26 mouse cellular contexts compared by ENCODE assay signal in genomic region chr5:66586236-66586745, GRCm38 (mm10). TPM values are rescaled to one million over a fixed set of nuclear protein-coding genes. Genes with fewer than 3 reads are reported as not detected.
DNase-seq lines count a peak whose midpoint lies in the region; ATAC-seq lines count a peak whose summit lies in the region.
"Had no signal": no experiment of that assay in that cellular context is flagged by ENCODE, and none has a peak within 500 bp of the region (broad histone marks: within the 10 kb centered on the region; RNA-seq: fewer than 3 reads in every experiment).

No protein-coding gene starts in this region.

- H3K4me3 ChIP-seq in forebrain, embryonic 11.5 days (ENCODE audit: low read depth, low read length): no peak overlapping the region
- H3K4me3 ChIP-seq in forebrain, embryonic 13.5 days: no peak overlapping the region
- no peak overlapping the region for H3K4me3 ChIP-seq in hindbrain, embryonic 14.5 days (replicated peaks; ENCODE audit: low read length)
- H3K4me3 ChIP-seq in hindbrain, embryonic 11.5 days (ENCODE audit: low read depth, low read length): no peak overlapping the region
- H3K4me3 ChIP-seq in midbrain, embryonic 15.5 days: no peak overlapping the region
- no peak overlapping the region for H3K4me3 ChIP-seq in midbrain, embryonic 11.5 days (ENCODE audit: low read depth, low read length)
- H3K4me3 ChIP-seq in neural tube, embryonic 15.5 days (replicated peaks): no peak overlapping the region
- H3K4me3 ChIP-seq: embryonic facial prominence, embryonic 12.5 days; heart, embryonic 12.5 days; left cerebral cortex, adult 2 months; limb, embryonic 10.5 days; liver, embryonic 15.5 days; lung, embryonic 15.5 days had no signal

- no peaks in the 10 kb centered on the region for H3K4me1 ChIP-seq in forebrain, embryonic 11.5 days (replicated peaks; ENCODE audit: control insufficient read depth, insufficient read depth, low read length)
- no peaks in the 10 kb centered on the region for H3K4me1 ChIP-seq in forebrain, embryonic 13.5 days
- 0 out of 2 replicates have a peak, but pooled peaks cover 3% of the 10 kb centered on the region for H3K4me1 ChIP-seq in hindbrain, embryonic 14.5 days (replicated peaks; ENCODE audit: control insufficient read depth, insufficient read depth, low read length)
- no peaks in the 10 kb centered on the region; the same call in 1 of the 2 replicates for H3K4me1 ChIP-seq in hindbrain, embryonic 11.5 days (replicated peaks; ENCODE audit: control insufficient read depth, insufficient read depth, low read length)
- H3K4me1 ChIP-seq in midbrain, embryonic 15.5 days: no peaks in the 10 kb centered on the region
- no peaks in the 10 kb centered on the region for H3K4me1 ChIP-seq in midbrain, embryonic 11.5 days (ENCODE audit: control insufficient read depth, insufficient read depth, low read length)
- peaks cover 21% of the 10 kb centered on the region for H3K4me1 ChIP-seq in neural tube, embryonic 15.5 days
- H3K4me1 ChIP-seq: liver, embryonic 15.5 days had no signal

- WGBS in forebrain, embryonic 11.5 days: 86% methylated on average over 6 of the region's 6 CpGs
- WGBS in forebrain, embryonic 13.5 days: 86% methylated on average over 6 of the region's 6 CpGs
- 68% methylated on average over 6 of the region's 6 CpGs for WGBS in hindbrain, embryonic 14.5 days
- WGBS in hindbrain, embryonic 11.5 days: 90% methylated on average over 6 of the region's 6 CpGs
- WGBS in midbrain, embryonic 15.5 days: 79% methylated on average over 6 of the region's 6 CpGs
- WGBS in midbrain, embryonic 11.5 days: 93% methylated on average over 6 of the region's 6 CpGs
- WGBS in neural tube, embryonic 15.5 days: 65% methylated on average over 6 of the region's 6 CpGs

- H3K9ac ChIP-seq in forebrain, embryonic 11.5 days (ENCODE audit: low read length): no peak overlapping the region
- no peak overlapping the region for H3K9ac ChIP-seq in forebrain, embryonic 13.5 days
- H3K9ac ChIP-seq in hindbrain, embryonic 14.5 days: no peak overlapping the region
- no peak overlapping the region for H3K9ac ChIP-seq in hindbrain, embryonic 11.5 days (ENCODE audit: low read depth, low read length)
- no peak overlapping the region for H3K9ac ChIP-seq in midbrain, embryonic 15.5 days
- no peak overlapping the region for H3K9ac ChIP-seq in midbrain, embryonic 11.5 days (ENCODE audit: low read length)
- H3K9ac ChIP-seq in neural tube, embryonic 15.5 days (replicated peaks): no peak overlapping the region
- H3K9ac ChIP-seq: embryonic facial prominence, embryonic 12.5 days; heart, embryonic 12.5 days; liver, embryonic 15.5 days; lung, embryonic 15.5 days had no signal

- no peak overlapping the region for H3K4me2 ChIP-seq in forebrain, embryonic 11.5 days (ENCODE audit: low read depth, low read length, severe bottlenecking)
- H3K4me2 ChIP-seq in forebrain, embryonic 13.5 days: no peak overlapping the region
- no peak overlapping the region for H3K4me2 ChIP-seq in hindbrain, embryonic 14.5 days (replicated peaks)
- H3K4me2 ChIP-seq in hindbrain, embryonic 11.5 days (replicated peaks; ENCODE audit: low read depth, low read length): no peak overlapping the region
- no peak overlapping the region for H3K4me2 ChIP-seq in midbrain, embryonic 15.5 days
- no peak overlapping the region for H3K4me2 ChIP-seq in midbrain, embryonic 11.5 days
- H3K4me2 ChIP-seq in neural tube, embryonic 15.5 days: no peak overlapping the region
- H3K4me2 ChIP-seq: embryonic facial prominence, embryonic 12.5 days; heart, embryonic 12.5 days; liver, embryonic 15.5 days; lung, embryonic 15.5 days had no signal

- no peaks in the 10 kb centered on the region for H3K27me3 ChIP-seq in forebrain, embryonic 11.5 days (ENCODE audit: control insufficient read depth, insufficient read depth, low read length)
- H3K27me3 ChIP-seq in forebrain, embryonic 13.5 days: no peaks in the 10 kb centered on the region
- no peaks in the 10 kb centered on the region for H3K27me3 ChIP-seq in hindbrain, embryonic 14.5 days (ENCODE audit: control insufficient read depth, insufficient read depth, low read length)
- H3K27me3 ChIP-seq in hindbrain, embryonic 11.5 days (ENCODE audit: control insufficient read depth, insufficient read depth, low read length): no peaks in the 10 kb centered on the region
- no peaks in the 10 kb centered on the region for H3K27me3 ChIP-seq in midbrain, embryonic 15.5 days (replicated peaks)
- no peaks in the 10 kb centered on the region for H3K27me3 ChIP-seq in midbrain, embryonic 11.5 days (ENCODE audit: control insufficient read depth, insufficient read depth, low read length)
- H3K27me3 ChIP-seq in neural tube, embryonic 15.5 days (replicated peaks): no peaks in the 10 kb centered on the region
- H3K27me3 ChIP-seq: embryonic facial prominence, embryonic 12.5 days; heart, embryonic 12.5 days; liver, embryonic 15.5 days; lung, embryonic 15.5 days had no signal

- no peak for ATAC-seq in forebrain, embryonic 11.5 days (replicated peaks; ENCODE audit: low FRiP score)
- no peak for ATAC-seq in forebrain, embryonic 13.5 days
- no peak for ATAC-seq in hindbrain, embryonic 14.5 days (ENCODE audit: low FRiP score)
- no peak for ATAC-seq in hindbrain, embryonic 11.5 days (ENCODE audit: low FRiP score)
- ATAC-seq in midbrain, embryonic 15.5 days (replicated peaks): no peak
- ATAC-seq in midbrain, embryonic 11.5 days (ENCODE audit: low FRiP score): no peak
- no peak for ATAC-seq in neural tube, embryonic 15.5 days (ENCODE audit: low FRiP score)

- H3K27ac ChIP-seq in forebrain, embryonic 11.5 days (ENCODE audit: low read depth, low read length): no peak overlapping the region
- no peak overlapping the region for H3K27ac ChIP-seq in forebrain, embryonic 13.5 days
- H3K27ac ChIP-seq in hindbrain, embryonic 14.5 days: peak overlapping the region; percentile 12; the same call in 1 of the 2 replicates
- H3K27ac ChIP-seq in hindbrain, embryonic 11.5 days (ENCODE audit: low read depth, low read length): no peak overlapping the region
- 0 out of 2 replicates have a peak overlapping the region, but pooled peaks have one; percentile 1 for H3K27ac ChIP-seq in midbrain, embryonic 15.5 days
- H3K27ac ChIP-seq in midbrain, embryonic 11.5 days (ENCODE audit: low read depth, low read length): no peak overlapping the region
- peak overlapping the region; percentile 33 for H3K27ac ChIP-seq in neural tube, embryonic 15.5 days (replicated peaks)
- H3K27ac ChIP-seq: embryonic facial prominence, embryonic 12.5 days; kidney, postnatal 0 days; left cerebral cortex, adult 2 months; limb, embryonic 10.5 days; liver, embryonic 15.5 days; lung, embryonic 15.5 days had no signal

- no peaks in the 10 kb centered on the region for H3K9me3 ChIP-seq in forebrain, embryonic 11.5 days (ENCODE audit: control insufficient read depth, low read length)
- no peaks in the 10 kb centered on the region for H3K9me3 ChIP-seq in forebrain, embryonic 13.5 days (replicated peaks)
- H3K9me3 ChIP-seq in hindbrain, embryonic 14.5 days (ENCODE audit: control insufficient read depth, low read length): no peaks in the 10 kb centered on the region
- H3K9me3 ChIP-seq in hindbrain, embryonic 11.5 days (ENCODE audit: control insufficient read depth, low read length): no peaks in the 10 kb centered on the region
- no peaks in the 10 kb centered on the region for H3K9me3 ChIP-seq in midbrain, embryonic 15.5 days
- no peaks in the 10 kb centered on the region; the same call in 1 of the 2 replicates for H3K9me3 ChIP-seq in midbrain, embryonic 11.5 days (ENCODE audit: control insufficient read depth, low read length)
- no peaks in the 10 kb centered on the region for H3K9me3 ChIP-seq in neural tube, embryonic 15.5 days (replicated peaks)
- H3K9me3 ChIP-seq: embryonic facial prominence, embryonic 12.5 days; liver, embryonic 15.5 days; lung, embryonic 15.5 days had no signal

- DNase-seq in forebrain, embryonic 11.5 days (ENCODE audit: low spot score): peak; percentile 16
- DNase-seq in hindbrain, embryonic 14.5 days (ENCODE audit: low spot score): no peak
- DNase-seq in hindbrain, embryonic 11.5 days (ENCODE audit: low spot score): no peak
- no peak for DNase-seq in midbrain, embryonic 11.5 days (ENCODE audit: low spot score, missing footprints)
- no peak for DNase-seq in lung, postnatal 36 days
- DNase-seq: adrenal gland, postnatal 10 days; cerebellum, adult 18-20 months; cerebellum, postnatal 14 days; heart, postnatal 14 days; kidney, adult 11 months; layer of hippocampus, adult 9-11 months; liver; lung, postnatal 4 days; right cerebral cortex, adult 18-20 months; right cerebral cortex, postnatal 4 days; thymus, postnatal 25 days had no signal

- H3K36me3 ChIP-seq in forebrain, embryonic 11.5 days (ENCODE audit: control insufficient read depth, insufficient read depth, low read length): no peaks in the 10 kb centered on the region
- no peaks in the 10 kb centered on the region for H3K36me3 ChIP-seq in forebrain, embryonic 13.5 days (ENCODE audit: poor library complexity, severe bottlenecking)
- no peaks in the 10 kb centered on the region for H3K36me3 ChIP-seq in hindbrain, embryonic 14.5 days (replicated peaks; ENCODE audit: control insufficient read depth, insufficient read depth)
- H3K36me3 ChIP-seq in hindbrain, embryonic 11.5 days (ENCODE audit: control insufficient read depth, insufficient read depth, low read length): no peaks in the 10 kb centered on the region
- no peaks in the 10 kb centered on the region for H3K36me3 ChIP-seq in midbrain, embryonic 15.5 days (replicated peaks)
- H3K36me3 ChIP-seq in midbrain, embryonic 11.5 days (ENCODE audit: control insufficient read depth, insufficient read depth, low read length): no peaks in the 10 kb centered on the region
- no peaks in the 10 kb centered on the region for H3K36me3 ChIP-seq in neural tube, embryonic 15.5 days
- H3K36me3 ChIP-seq: embryonic facial prominence, embryonic 12.5 days; heart, embryonic 12.5 days; liver, embryonic 15.5 days; lung, embryonic 15.5 days had no signal

RNA-seq across cellular contexts. Expression of gene Apbb2, which starts 32.3 kb away (rescaled TPM):
- 35.1 and 35.3 TPM in 2 replicates for polyA plus RNA-seq in forebrain, embryonic 11.5 days (2014; fragmentation: Nextera tagmentation; extraction: Ambion mirVana)
- 63.0 and 64.3 TPM in 2 replicates for polyA plus RNA-seq in forebrain, embryonic 13.5 days (2015; fragmentation: Nextera tagmentation; extraction: Ambion mirVana)
- 113 and 123 TPM in 2 replicates for polyA plus RNA-seq in hindbrain, embryonic 14.5 days (2014; fragmentation: Nextera tagmentation; extraction: Ambion mirVana)
- polyA plus RNA-seq in hindbrain, embryonic 11.5 days (2014; fragmentation: Nextera tagmentation; extraction: Ambion mirVana): 43.0 and 47.1 TPM in 2 replicates
- polyA plus RNA-seq in midbrain, embryonic 15.5 days (2015; fragmentation: Nextera tagmentation; extraction: Ambion mirVana): 110 and 115 TPM in 2 replicates
- polyA plus RNA-seq in midbrain, embryonic 11.5 days (2014; fragmentation: Nextera tagmentation; extraction: Ambion mirVana): 33.1 and 34.0 TPM in 2 replicates
- 98.8 and 118 TPM in 2 replicates for polyA plus RNA-seq in neural tube, embryonic 15.5 days (2015; fragmentation: Nextera tagmentation; extraction: Ambion mirVana)

Comparison
In these comparisons a context has a peak if more than half of its experiments do, and no peak if none do; other contexts are left out.
1. H3K27ac ChIP-seq: peak in hindbrain, embryonic 14.5 days (single experiment), midbrain, embryonic 15.5 days (single experiment) and neural tube, embryonic 15.5 days (single experiment); none in forebrain, embryonic 11.5 days (single experiment), forebrain, embryonic 13.5 days (single experiment), hindbrain, embryonic 11.5 days (single experiment) and midbrain, embryonic 11.5 days (single experiment).